Mouse (Mus musculus): ENCODE results near the gene Slc25a53. TPM values are rescaled to one million over a fixed set of nuclear protein-coding genes. Genes with fewer than 3 reads are reported as not detected.
"Not testable (repeated sequence)": the region's sequence is repeated elsewhere in the genome, so short reads cannot be mapped to it uniquely, and the experiment has no call there.

Gene Slc25a53
- polyA plus RNA-seq, 1 experiment = 8.0 TPM

- Histone ChIP-seq H3K4me1 (ENCODE audit: control insufficient read depth, insufficient read depth, low read length) (no peaks in the 10 kb centered on the region), H3K27ac (ENCODE audit: insufficient read depth, low read length) (no peak within 1 kb of the TSS), H3K4me3 (ENCODE audit: insufficient read depth, low read length) (peak within 1 kb of the TSS; percentile 29)
- TF ChIP-seq POLR2A (IDR thresholded peaks at IDR 0.05; ENCODE audit: low read depth, low read length) = peak; percentile 39; the same call in 1 of the 2 replicates
- TF ChIP-seq CTCF (IDR thresholded peaks at IDR 0.05; ENCODE audit: borderline replicate concordance, insufficient read depth, low read length) = no peak
Measured at GRCm38 (mm10) chrX:136976424-136977084, 61.5 kb downstream of the Slc25a53 start, which contains the start of the genes Tmsb15l and Tmsb15b1. Gene Tmsb15l, minus strand, starts transcription at chrX:136976869. Gene Tmsb15b1, minus strand, starts transcription at chrX:136976874.

GRCm38 (mm10) chrX:136975397-136975796, 62.7 kb downstream of the Slc25a53 start, which contains the start of gene Tmsb15b2:
Gene Tmsb15b2, minus strand, starts transcription at chrX:136975497.
- not testable (repeated sequence) for H3K4me1 ChIP-seq (ENCODE audit: control insufficient read depth, insufficient read depth, low read length); H3K27ac ChIP-seq (ENCODE audit: insufficient read depth, low read length)
- peak within 1 kb of the TSS; percentile 29 for H3K4me3 ChIP-seq (ENCODE audit: insufficient read depth, low read length)

GRCm38 (mm10) chrX:136959688-136960087, 78.4 kb downstream of the Slc25a53 start:
- H3K27ac ChIP-seq (ENCODE audit: insufficient read depth, low read length) = no peak overlapping the region
- TF ChIP-seq POLR2A (IDR thresholded peaks at IDR 0.05; ENCODE audit: low read depth, low read length) (no peak), CTCF (IDR thresholded peaks at IDR 0.05; ENCODE audit: borderline replicate concordance, insufficient read depth, low read length) (peak; percentile 33; the same call in 1 of the 2 replicates)
- H3K4me1 ChIP-seq (ENCODE audit: control insufficient read depth, insufficient read depth, low read length) = no peaks in the 10 kb centered on the region
- no peak overlapping the region for H3K4me3 ChIP-seq (ENCODE audit: insufficient read depth, low read length)

- not testable (repeated sequence) for H3K27ac ChIP-seq (ENCODE audit: insufficient read depth, low read length); H3K4me3 ChIP-seq (ENCODE audit: insufficient read depth, low read length); H3K4me1 ChIP-seq (ENCODE audit: control insufficient read depth, insufficient read depth, low read length)
Measured at GRCm38 (mm10) chrX:136958300-136958699, 79.8 kb downstream of the Slc25a53 start.

- not testable (repeated sequence) for H3K4me3 ChIP-seq (ENCODE audit: insufficient read depth, low read length); H3K27ac ChIP-seq (ENCODE audit: insufficient read depth, low read length); H3K4me1 ChIP-seq (ENCODE audit: control insufficient read depth, insufficient read depth, low read length)
Measured at GRCm38 (mm10) chrX:136957583-136958279, 80.4 kb downstream of the Slc25a53 start.

GRCm38 (mm10) chrX:136937985-136938384, 100.1 kb downstream of the Slc25a53 start:
- TF ChIP-seq CTCF (IDR thresholded peaks at IDR 0.05; ENCODE audit: borderline replicate concordance, insufficient read depth, low read length) (no peak), POLR2A (IDR thresholded peaks at IDR 0.05; ENCODE audit: low read depth, low read length) (no peak)
- no peaks in the 10 kb centered on the region for H3K4me1 ChIP-seq (ENCODE audit: control insufficient read depth, insufficient read depth, low read length)
- H3K4me3 ChIP-seq (ENCODE audit: insufficient read depth, low read length) = no peak overlapping the region
- no peak overlapping the region for H3K27ac ChIP-seq (ENCODE audit: insufficient read depth, low read length)

Other genes with a start within 250 kb of the Slc25a53 start
- 1.2 and 2.6 TPM in 2 replicates for gene Plp1, start 215.6 kb downstream of the Slc25a53 start, polyA plus RNA-seq (2011; ENCODE audit: insufficient read length, low read depth, missing spikeins)
- 0.12 TPM in 1 of 2 replicates, not detected in the other for gene Rab9b, start 169.5 kb downstream of the Slc25a53 start, polyA plus RNA-seq (2011; ENCODE audit: insufficient read length, low read depth, missing spikeins)
- gene H2bfm, start 111.0 kb downstream of the Slc25a53 start, polyA plus RNA-seq (2011; ENCODE audit: insufficient read length, low read depth, missing spikeins) = not detected in 2 replicates
- 3.9 and 4.5 TPM in 2 replicates for gene Tmsb15b2, start 62.8 kb downstream of the Slc25a53 start, polyA plus RNA-seq (2011; ENCODE audit: insufficient read length, low read depth, missing spikeins)
- 1.1 TPM in 1 of 2 replicates, not detected in the other for gene Tmsb15l, start 61.4 kb downstream of the Slc25a53 start, polyA plus RNA-seq (2011; ENCODE audit: insufficient read length, low read depth, missing spikeins)
- gene Tmsb15b1, start 61.4 kb downstream of the Slc25a53 start, polyA plus RNA-seq (2011; ENCODE audit: insufficient read length, low read depth, missing spikeins) = 16.7 and 18.6 TPM in 2 replicates
- gene Zcchc18, start 45.1 kb downstream of the Slc25a53 start, polyA plus RNA-seq (2011; ENCODE audit: insufficient read length, low read depth, missing spikeins) = 2.7 and 4.5 TPM in 2 replicates
- 7.9 and 8.1 TPM in 2 replicates for gene Fam199x, start 11.3 kb upstream of the Slc25a53 start, polyA plus RNA-seq (2011; ENCODE audit: insufficient read length, low read depth, missing spikeins)
- gene Esx1, start 83.8 kb upstream of the Slc25a53 start, polyA plus RNA-seq (2011; ENCODE audit: insufficient read length, low read depth, missing spikeins) = not detected in 2 replicates